Mouse (Mus musculus) neural tube, embryonic 10.5 days (tissue): ENCODE data around the gene Lyl1.

Source experiments
- DNase-seq: peaks from one replicate; pipeline ENCODE4 v3.0.0-alpha.2; 2017; ENCODE audit warnings: low spot score; ENCODE audit errors: extremely low spot score

The Lyl1 gene

DNA sequence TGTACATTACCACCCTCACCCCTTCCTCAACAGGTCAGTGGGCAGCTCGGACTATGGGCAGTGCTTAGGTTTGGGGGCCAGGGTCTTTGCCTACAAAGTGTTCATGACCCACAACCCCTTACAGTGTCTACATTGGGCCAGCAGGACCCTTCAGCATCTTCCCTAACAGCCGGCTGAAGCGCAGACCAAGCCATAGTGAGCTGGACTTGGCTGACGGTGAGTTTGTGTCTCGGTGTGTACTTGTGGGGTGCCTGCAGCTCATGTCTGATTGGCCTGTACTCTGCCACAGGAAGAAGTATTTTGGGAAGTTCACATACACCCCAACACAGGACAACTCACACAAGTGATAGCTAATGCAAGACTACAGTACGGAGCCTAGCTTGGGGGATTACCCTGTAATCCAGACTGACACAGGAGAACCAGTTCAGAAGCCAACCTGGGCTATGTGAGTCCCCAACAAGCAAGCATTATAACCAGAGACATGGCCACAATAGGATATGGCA is 1.8 kb downstream of the Lyl1 start:
- no peak for DNase-seq

DNA sequence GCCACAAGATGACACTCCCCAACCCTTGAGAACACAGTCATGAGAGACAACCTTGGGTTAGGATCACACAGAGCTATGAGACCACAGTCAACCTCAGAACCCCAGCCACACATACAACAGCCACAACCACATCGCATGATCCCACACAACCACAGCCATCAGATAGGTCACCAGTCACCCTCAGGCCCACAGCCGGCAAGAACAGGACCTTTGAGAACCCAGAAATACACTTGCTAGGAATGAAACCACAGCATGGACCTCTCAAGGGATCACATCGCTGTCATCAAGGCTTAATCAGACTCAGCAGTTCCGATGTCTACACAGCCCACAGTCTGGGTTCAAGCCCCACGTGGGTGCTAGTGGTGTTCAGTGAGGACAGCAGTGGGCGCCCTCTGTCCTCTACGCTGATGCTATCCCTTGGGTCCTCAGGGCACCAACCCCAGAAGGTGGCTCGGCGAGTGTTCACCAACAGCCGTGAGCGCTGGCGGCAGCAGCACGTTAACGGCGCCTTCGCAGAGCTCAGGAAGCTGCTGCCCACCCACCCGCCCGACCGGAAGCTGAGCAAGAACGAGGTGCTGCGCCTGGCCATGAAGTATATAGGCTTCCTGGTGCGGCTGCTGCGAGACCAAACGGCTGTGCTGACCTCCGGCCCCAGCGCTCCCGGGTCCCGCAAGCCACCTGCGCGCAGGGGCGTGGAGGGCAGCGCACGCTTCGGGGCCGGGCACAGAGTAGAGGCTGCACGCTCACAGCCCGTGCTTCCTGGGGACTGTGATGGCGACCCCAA is 2.4 kb downstream of the Lyl1 start:
- DNase-seq: no peak

DNA sequence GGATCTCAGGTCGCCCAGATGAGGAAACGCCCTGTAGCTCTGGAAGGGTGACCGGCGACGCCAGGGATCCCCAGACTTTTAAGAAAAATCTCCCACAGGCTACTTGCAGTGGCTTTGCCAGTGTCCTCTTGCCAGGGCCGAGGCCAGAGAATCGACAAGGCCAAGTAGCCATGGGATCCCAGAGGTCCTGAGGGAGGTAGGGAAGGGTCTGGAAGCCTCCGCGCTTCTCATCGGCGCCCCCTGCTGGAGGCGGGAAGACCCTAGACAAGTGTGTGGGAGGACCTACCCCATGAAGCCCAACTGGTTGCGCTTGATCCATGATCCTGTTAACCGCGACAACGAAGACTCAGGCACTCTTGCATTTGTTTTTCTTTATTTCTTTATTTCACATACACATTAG is 3.1 kb downstream of the Lyl1 start:
- peak; percentile 87 for DNase-seq

DNA sequence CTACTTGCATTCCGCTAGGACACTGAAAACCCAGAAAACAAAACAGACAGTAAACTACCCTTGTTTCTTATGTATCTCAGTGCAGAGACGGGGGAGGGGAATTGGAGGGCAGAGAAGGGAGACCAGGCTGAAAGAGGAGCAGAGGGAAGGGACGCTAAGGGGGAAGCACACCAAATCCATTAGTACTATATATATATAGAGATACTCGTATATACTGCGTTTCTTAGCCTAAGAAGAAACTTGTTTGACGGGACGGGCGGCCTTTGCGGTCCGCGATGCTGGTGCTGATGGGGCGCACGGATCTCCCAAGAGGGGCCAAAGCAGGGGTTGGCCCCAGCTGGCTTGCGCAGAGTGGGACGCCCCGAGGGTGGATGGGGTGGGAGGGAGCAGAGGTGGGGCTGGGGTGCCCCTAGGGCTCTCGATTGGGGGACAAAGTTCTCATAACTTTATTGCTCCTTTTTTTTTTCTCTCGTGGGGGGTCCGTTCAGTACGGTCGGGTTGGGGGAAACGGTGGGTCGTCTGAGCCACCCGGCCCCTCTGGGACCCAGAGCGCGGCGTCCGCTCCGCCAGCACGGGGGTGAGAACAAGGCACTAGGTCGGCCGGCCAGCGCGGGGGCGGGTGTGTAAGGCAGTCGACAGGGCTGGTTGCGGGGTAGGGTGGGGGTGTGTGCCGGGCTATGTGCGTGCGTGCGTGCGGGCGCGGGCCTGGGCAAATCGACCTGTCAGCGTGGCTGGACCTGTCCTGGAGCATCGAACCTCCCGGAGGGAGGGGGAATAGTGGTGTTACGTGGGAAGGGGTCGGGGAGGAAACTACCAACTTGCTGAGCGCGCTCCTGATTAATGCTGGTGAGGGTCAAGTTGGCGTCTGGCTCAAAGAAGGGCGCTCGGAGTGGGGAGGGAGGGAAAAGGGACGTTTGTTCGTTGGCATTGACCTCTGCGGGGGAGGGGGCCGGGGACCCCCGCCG is 3.9 kb downstream of the Lyl1 start:
- DNase-seq: peak; percentile 59

DNA sequence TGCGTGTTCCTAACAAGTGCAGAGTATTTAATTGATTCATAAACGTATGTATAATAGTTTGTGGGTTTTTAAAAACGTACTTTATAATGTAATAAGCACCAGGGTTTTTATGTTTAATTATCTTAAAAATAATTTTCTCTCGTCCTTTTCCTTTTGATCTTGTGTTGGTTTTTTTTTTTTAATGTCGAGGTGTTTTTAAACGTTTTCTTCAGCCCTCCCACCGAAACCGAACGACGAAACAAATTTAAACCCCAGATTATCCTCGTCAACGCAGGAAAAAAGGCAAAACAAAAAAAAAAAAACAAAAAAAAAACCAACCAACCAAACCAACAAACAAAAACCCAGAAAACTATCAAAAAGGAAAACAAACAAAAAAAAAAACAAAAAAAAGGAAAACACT is 4.7 kb downstream of the Lyl1 start:
- DNase-seq: no peak

DNA sequence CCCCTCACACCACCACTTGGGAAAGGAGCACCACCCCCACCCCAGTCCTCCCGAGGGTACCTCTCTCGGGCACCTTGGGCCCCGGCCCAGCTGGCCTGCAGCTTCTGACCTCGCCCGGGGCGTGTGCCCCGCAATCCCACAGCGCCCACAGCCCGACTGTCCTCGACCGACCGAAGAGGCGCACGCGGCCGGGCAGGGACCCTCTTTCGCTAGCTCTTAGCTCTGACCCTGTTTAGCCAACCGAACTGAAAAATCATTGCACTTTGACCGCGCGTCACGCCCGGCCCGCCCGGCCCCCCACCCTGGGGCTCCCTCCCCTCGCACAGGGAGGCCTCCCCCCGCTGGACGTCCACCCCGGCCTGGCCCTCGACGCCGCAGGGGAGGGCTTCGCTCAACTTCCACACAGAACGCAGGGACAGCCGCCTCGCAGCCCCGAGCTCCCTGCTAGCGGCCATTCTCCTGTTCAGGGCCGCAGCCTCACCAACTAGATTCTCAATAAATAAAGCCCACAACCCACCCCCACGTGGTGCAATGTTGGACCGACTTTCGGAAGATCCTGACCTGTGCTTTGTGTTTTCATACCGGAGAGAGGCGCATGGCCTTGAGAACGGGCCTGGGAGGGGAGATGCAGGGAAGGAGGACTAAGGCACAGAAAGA is 5.5 kb downstream of the Lyl1 start:
- DNase-seq: peak; percentile 64

DNA sequence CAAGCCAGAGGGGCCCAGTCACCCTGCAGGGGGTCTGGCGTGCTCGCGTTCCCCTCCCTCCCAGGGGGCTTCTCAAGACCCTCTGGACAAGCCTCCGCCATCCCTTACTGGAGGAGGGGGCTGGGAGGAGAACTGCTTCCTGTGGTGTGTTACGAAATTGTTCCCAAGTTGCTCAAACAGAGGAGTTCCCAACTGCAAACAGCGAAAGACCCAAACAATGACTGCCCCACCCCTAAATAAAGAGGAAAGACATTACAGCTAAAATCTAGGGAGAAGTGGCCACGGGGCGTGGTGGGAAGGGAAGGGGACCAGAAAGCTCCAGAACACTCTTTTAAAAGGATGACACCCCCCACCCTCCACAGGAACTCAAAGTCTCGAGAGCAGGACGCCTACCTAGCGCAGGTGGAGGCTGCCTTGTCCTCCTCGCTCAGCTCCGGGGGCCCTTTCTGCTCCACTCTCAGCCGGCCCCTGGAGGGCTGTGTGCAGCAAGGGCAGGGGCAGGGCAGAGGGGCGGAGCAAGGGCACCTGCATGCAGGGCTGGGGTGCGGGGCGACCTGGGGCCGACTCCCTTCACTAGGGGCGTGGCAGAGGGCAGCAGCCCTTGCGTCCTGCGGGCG is 6.1 kb downstream of the Lyl1 start:
- DNase-seq: peak; percentile 56

DNA sequence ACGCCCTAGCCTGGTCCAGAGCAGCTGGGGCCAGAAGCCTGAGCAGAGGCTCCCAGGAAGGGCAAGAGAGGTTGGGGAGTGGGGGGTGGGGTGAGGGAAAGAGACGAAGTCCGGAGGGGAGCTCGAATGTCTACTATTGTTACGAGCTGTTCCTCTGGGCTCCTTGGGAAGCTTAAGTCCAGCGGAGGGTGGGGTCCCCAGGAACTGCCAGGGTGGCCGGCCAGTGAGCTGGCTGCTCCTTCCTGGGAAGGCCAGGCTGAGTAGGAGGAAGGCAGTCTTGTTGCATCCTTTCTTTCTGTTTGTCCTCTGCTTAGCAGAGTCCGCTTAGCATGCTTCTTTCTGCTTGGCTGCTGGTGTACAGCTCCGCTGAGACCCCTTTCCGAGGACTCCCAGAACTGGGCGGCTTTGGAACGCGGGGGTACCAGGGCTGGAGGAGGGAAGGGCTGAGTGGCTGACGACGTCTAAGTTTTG is 6.8 kb downstream of the Lyl1 start:
- DNase-seq: peak; percentile 61

DNA sequence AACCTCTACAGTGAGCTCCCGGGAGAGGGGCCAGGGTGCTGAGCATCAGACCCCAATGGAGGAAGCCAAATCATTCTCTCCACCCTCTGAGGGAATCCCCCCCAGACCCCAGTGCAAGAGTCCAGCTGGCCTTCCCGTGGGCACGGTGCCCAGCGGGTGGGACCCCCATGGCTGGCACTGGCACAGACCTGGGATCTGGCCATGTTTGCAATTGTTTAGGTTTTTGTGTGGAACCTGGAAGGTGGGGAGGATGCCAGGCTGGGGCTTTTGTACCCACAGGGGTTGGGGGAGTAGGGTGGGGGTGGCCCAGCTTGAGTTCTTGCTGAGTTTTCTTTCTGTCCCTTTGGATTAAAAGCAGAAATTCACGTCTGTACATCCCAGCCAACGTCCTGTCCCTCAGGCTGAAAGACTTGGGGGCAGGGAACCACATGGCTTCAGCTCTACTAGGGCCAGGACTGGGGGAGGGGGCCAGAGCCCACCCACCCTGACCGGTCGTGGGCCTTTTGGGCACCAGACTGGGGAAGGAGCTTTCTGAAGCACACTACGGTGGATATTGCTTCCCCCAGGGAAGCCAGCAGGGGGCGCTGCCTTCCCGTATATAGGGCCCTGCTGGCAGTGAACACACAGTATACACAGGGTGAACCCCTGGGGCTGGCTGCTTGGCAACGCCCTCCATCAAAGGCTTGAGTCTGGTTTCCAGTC is 7.7 kb downstream of the Lyl1 start:
- DNase-seq: peak; percentile 90

DNA sequence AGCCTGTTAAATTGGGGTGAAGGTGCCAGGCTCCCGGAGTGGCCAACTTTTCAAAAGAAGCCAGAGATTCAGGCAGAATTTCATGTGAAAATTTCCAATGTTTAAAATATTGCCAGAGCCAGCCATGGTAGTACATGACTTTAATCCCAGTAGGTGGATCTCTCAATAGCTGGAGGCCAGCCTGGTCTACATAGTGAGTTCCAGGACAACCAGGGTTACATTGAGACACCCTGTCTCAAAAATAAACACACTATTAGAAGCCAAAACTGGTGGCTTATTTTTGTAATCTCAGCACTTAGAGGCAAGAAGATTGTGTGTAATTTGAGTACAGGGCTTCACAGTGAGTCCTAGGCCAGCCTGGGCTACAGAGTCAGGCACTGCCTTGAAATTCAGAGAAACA is 8.7 kb downstream of the Lyl1 start:
- DNase-seq: no peak

DNA sequence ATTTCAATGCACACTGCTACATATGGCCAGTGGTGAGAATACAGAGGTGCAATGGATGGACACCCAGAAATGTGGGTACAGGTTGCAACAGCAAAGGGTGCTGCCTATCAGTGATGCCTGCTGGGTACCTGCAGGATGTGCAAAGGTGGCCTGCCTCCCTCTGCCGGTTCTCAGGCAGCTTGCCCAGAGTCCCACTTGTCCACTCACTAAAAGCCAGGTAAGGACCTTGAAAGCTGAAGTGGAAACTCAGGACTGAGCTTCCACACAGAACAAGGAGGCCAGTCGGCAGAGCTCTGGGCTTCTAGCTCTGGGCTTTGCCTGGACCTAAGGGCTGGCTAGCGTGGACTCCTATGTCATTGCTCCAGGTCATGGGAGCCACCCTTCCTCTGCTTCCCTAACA is 10.1 kb downstream of the Lyl1 start:
- DNase-seq: no peak

DNA sequence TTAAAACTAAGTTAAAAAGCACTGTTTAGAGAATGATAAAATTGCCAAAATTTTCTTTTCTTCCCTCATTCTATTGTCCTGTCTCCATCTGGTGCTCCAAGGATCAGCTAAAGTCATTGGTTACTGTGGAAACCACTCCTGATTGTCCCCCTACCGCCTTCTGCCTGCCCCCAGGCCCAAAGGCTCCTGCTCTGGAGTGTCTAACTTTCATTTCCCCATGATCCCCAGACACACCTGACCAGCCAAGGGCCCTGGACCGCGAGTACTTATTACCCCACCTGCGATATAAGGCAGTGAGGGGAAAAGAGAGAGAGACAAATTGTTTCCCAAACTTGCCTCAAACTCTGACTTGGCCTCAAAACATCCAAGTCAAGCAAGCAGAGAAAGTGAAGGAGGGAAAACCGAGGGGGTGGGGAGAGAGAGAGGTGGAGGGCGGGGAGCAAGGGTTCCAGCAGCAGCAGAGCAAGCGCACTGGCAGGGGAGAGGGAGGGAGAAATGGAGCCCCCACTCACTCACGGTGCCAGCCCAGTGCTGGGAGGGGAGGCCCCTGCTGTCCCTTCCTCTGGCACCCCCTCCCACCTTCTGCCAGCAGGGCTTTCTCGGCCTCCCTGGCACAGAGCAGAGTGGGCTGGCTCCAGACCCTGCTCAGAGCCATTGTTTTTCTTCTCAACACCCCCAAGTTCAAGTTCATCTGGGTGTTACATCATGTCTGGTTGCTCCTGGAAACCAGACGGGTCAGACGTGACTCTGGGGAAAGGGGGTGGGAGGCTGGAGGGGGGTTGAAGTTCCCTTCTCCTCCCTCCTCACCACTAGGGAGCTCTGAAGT is 10.9 kb downstream of the Lyl1 start:
- peak; percentile 52 for DNase-seq

DNA sequence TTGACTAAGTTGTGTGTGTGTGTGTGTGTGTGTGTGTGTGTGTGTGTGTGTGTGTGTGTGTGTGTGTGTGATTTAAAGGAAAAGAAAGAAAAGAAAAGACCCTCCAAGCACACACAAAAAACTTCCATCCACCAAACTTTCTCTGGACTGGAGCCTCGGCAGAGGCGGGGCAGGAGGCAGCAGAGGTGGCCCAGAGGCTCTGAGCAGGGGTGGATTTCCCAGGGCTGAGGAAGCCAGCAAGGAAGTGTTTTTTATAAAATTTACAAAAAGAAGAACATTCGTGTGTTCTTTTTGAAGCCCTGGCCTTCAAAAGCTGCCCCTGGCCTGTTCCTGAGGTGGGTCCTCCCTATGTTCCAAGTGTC is 11.5 kb downstream of the Lyl1 start:
- DNase-seq: no peak

DNA sequence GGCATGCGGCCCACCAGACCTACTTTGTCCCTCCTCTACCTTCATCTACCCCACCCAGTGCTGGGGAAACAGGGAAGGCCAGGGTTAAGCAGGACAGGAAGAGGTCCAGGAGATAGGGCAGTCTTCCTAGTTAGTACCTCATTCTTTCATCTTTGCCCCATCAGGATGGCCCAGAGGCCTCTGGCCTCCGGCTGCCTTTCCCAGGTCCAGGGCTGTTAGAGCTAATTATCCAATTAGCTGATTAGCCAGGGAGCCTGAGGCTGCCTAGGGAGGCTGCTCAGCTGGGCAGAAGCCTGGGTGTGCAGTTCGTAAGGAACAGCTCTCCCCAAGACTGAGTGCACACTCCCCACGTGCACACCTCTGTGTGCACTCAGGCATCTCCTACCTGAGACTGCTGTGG is 12.1 kb downstream of the Lyl1 start:
- DNase-seq: no peak

DNA sequence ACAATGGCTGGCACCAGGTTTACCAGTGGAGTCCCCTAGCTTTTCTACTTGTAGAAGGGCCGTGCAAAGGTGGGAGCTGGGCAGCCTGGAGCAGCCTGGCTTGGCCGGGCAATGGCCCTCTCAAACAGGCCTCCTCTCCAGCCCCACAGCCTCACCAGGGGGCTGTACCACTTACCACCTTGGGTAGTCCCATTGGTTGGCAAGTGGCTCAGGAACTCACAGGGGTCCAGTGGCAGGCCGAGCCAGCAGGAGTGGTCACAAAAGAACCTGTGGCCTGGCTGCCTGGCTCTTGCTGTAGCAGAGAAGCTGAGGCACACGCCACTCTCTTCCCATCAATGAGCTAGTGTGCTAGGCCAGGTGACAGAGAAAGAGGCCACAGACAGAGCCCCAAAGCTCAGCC is 12.9 kb downstream of the Lyl1 start:
- DNase-seq: no peak

DNA sequence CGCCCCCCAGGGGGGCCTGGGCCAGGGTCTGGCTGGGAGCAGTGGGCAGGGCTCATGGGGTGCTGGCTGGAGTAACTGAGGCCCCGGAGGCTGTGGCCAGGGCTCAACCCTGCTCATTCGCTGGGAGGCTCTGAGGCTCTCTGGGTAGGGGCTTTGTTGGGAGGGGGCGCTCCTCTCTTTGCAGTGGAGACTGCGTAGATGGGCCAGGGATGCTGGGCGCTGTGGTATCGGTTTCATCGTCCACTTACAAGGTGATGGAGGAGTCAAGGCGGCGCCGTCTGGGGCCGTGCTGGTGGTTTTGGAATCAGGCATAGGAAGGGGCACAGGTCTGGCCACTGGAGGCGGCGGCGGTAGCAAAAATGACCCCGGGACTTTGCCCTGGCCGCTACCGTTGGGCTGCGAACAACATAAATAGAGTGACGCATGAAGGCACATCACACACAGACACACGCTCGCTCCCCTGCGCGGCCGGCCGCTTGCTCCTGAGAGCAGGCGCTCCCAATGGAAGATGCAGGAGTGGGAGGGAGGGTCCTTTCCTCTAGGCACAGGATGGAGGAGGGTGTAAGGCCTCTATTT is 14.7 kb downstream of the Lyl1 start:
- no peak for DNase-seq

DNA sequence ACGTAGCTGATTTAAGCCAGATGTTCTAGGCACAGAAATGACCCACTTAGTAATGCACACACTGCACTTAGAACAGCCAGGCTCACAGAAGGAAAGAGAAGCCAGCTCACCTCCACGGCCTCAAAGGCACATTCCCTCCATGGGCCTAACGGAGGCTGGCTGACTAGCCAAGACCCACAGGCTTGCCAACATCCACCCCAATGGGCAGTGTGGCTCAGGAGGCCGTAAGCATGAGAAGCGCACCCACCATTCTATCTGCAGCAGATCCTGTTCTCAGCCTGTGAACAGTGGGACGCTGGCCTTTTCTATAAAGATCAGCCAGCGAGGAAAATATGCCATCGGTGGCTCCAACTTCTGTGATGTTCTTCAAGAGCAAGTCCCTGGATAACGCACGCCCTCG is 15.5 kb downstream of the Lyl1 start:
- no peak for DNase-seq

DNA sequence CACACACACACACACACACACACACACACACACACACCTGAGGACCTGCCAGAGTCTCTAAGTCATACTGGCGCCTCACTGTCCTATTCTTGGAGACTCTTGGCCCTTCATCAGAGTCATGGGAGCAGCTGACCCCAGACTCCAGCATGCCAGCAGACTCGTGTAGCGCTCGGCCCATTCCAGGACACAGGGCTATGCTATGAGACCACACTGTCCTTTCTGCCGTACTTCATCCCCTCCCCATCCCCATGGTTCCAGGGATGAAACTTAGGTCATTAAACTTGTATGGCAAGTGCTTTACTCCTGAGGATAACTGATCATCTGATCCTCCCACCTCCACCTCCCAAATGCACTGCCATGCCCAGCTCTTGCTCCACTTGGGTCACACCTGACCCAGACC is 17.2 kb downstream of the Lyl1 start:
- no peak for DNase-seq

DNA sequence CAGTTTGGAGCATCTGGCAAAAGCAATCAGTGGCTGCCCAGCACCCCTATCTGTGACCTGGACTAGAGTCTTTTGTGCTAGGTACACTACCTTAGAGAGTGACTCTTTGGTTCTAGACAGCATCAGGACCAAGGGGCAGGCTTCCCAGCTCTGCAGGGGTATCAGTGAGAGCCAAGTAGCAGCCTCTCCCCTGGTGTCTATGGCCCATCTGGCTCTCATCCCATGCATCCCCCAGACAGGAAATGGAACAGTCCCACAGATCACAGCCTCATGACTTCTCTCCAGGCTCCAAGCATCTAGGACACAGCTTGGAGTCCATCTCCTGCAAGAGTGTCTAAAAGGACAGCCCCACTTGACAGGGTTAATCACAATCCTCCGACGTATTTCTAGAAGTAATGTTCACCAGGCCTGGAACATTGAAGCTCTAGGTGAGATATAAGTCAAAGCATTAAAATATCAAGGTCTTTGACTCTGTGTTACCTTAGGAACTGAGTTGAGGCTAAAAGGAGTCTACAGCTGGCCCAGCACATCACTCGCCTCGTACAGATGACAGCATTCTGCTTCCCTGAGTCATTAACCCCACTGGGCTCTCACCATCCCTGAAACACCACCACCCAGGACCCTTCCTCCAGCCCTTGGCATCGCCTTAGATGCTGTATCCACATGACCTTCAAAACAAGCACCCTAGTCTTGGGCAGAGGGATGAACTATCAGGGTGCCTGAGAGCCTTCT is 17.9 kb downstream of the Lyl1 start:
- DNase-seq: no peak
